Mouse (Mus musculus): Measurements from ENCODE around the gene Inca1. TPM values are rescaled to one million over a fixed set of nuclear protein-coding genes. Genes with fewer than 3 reads are reported as not detected.

Gene Inca1
- polyA plus RNA-seq, 1 experiment, result 4.5 TPM

DNA sequence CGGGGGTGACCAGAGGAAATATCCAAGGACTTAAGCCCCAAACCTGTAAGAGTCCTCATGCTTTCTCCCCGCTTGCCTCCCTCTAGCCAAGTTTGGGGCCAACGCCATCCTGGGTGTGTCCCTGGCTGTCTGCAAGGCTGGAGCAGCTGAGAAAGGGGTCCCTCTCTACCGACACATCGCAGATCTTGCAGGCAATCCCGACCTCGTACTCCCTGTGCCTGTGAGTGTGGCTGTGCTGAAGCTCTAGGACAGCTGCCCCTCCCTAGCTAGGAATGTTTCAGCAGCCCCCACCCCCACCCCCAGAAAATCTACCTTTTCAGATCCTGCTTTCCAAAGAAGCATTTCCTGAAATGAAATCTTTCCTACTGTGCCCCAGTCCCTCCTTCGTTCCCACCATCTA lies 41.0 kb downstream of the Inca1 start:
- no peaks in the 10 kb centered on the region for H3K4me1 ChIP-seq (ENCODE audit: control insufficient read depth, insufficient read depth, low read length)
- TF ChIP-seq POLR2A (IDR thresholded peaks at IDR 0.05; ENCODE audit: insufficient read depth, low read length), result no peak
- TF ChIP-seq EP300 (IDR thresholded peaks at IDR 0.05; ENCODE audit: insufficient read depth, low read depth, low read length), result no peak
- TF ChIP-seq CTCF (IDR thresholded peaks at IDR 0.05; ENCODE audit: low read depth, low read length), result no peak
- no peaks in the 10 kb centered on the region for H3K27me3 ChIP-seq (ENCODE audit: control insufficient read depth, insufficient read depth, low read length, poor library complexity, severe bottlenecking)
- H3K27ac ChIP-seq (ENCODE audit: insufficient read depth, low read length), result no peak overlapping the region
- no peaks in the 10 kb centered on the region for H3K9me3 ChIP-seq (replicated peaks; ENCODE audit: control insufficient read depth, insufficient read depth, low read length, poor library complexity, severe bottlenecking)
- H3K4me3 ChIP-seq (ENCODE audit: low read depth, low read length), result no peak overlapping the region
- H3K36me3 ChIP-seq (ENCODE audit: control insufficient read depth, insufficient read depth, low read length, poor library complexity, severe bottlenecking), result peaks cover 20% of the 10 kb centered on the region
- 0 out of 2 replicates have a peak overlapping the region, but pooled peaks have one; percentile 3 for H3K9ac ChIP-seq (ENCODE audit: low read depth, poor library complexity, severe bottlenecking)

DNA sequence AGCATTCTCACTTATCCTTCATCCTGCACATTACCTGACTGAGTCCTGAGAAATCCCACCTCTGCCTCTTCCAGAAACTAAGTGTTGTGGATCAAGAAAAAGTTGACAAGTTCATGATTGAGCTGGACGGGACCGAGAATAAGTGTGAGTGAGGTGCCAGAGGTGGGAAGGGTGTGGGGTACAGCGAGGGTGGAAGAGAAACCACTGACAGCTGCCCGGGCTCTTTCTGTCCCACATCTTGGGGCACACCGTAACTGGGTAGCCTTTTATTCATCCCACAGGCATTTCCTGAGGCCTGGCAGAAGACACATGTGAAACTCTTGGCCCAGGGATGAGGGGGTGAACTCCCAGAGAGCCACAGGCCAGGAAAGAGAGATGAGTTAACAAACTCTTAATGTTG lies 41.4 kb downstream of the Inca1 start:
- TF ChIP-seq EP300 (IDR thresholded peaks at IDR 0.05; ENCODE audit: insufficient read depth, low read depth, low read length) (no peak), CTCF (IDR thresholded peaks at IDR 0.05; ENCODE audit: low read depth, low read length) (no peak), POLR2A (IDR thresholded peaks at IDR 0.05; ENCODE audit: insufficient read depth, low read length) (no peak)
- Histone ChIP-seq H3K9me3 (replicated peaks; ENCODE audit: control insufficient read depth, insufficient read depth, low read length, poor library complexity, severe bottlenecking) (no peaks in the 10 kb centered on the region), H3K36me3 (ENCODE audit: control insufficient read depth, insufficient read depth, low read length, poor library complexity, severe bottlenecking) (peaks cover 16% of the 10 kb centered on the region), H3K4me3 (ENCODE audit: low read depth, low read length) (no peak overlapping the region), H3K27me3 (ENCODE audit: control insufficient read depth, insufficient read depth, low read length, poor library complexity, severe bottlenecking) (no peaks in the 10 kb centered on the region), H3K27ac (ENCODE audit: insufficient read depth, low read length) (no peak overlapping the region), H3K9ac (ENCODE audit: low read depth, poor library complexity, severe bottlenecking) (0 out of 2 replicates have a peak overlapping the region, but pooled peaks have one; percentile 3), H3K4me1 (ENCODE audit: control insufficient read depth, insufficient read depth, low read length) (no peaks in the 10 kb centered on the region)

DNA sequence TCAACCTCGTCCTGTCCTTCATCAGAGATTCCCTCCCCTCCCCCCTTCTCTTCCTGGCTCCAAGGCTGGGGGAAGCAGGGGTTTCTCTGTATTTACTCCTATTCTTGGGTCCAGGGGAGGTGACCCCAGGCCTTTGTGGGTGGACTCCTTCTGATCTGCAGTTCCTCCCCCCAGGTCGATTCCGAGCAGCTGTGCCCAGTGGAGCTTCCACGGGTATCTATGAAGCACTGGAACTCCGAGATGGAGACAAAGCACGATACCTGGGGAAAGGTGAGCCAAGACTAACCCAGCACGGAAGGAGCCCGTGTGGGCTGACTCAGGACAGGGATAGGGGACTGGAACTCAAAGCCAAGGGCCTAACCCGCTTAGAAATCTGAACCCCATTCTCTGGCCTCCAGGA lies 42.0 kb downstream of the Inca1 start:
- Histone ChIP-seq H3K4me1 (ENCODE audit: control insufficient read depth, insufficient read depth, low read length) (no peaks in the 10 kb centered on the region), H3K9me3 (replicated peaks; ENCODE audit: control insufficient read depth, insufficient read depth, low read length, poor library complexity, severe bottlenecking) (no peaks in the 10 kb centered on the region), H3K27me3 (ENCODE audit: control insufficient read depth, insufficient read depth, low read length, poor library complexity, severe bottlenecking) (no peaks in the 10 kb centered on the region), H3K4me3 (ENCODE audit: low read depth, low read length) (no peak overlapping the region), H3K9ac (ENCODE audit: low read depth, poor library complexity, severe bottlenecking) (no peak overlapping the region), H3K27ac (ENCODE audit: insufficient read depth, low read length) (no peak overlapping the region), H3K36me3 (ENCODE audit: control insufficient read depth, insufficient read depth, low read length, poor library complexity, severe bottlenecking) (peaks cover 12% of the 10 kb centered on the region)
- TF ChIP-seq POLR2A (IDR thresholded peaks at IDR 0.05; ENCODE audit: insufficient read depth, low read length), result no peak
- TF ChIP-seq CTCF (IDR thresholded peaks at IDR 0.05; ENCODE audit: low read depth, low read length), result no peak
- no peak for TF ChIP-seq EP300 (IDR thresholded peaks at IDR 0.05; ENCODE audit: insufficient read depth, low read depth, low read length)

DNA sequence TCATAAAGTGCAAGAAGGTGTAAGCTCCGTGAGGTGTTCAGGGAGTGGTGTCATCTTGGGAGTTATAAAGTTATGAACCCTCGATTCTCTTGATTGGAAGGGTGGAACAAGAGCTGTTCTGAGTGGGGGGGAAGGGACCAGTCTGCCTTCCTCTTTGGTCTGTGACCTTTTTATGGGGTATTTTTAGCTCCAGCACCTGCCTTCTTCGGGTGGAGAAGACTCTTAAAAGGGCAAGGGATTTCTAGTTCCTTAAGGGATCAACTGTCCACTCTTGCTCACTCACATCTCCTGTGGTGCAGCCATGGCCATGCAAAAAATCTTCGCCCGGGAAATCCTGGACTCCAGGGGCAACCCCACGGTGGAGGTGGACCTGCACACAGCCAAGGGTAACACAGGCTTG lies 42.4 kb downstream of the Inca1 start:
- Histone ChIP-seq H3K4me3 (ENCODE audit: low read depth, low read length) (no peak overlapping the region), H3K9me3 (replicated peaks; ENCODE audit: control insufficient read depth, insufficient read depth, low read length, poor library complexity, severe bottlenecking) (no peaks in the 10 kb centered on the region), H3K27ac (ENCODE audit: insufficient read depth, low read length) (no peak overlapping the region), H3K36me3 (ENCODE audit: control insufficient read depth, insufficient read depth, low read length, poor library complexity, severe bottlenecking) (peaks cover 12% of the 10 kb centered on the region), H3K4me1 (ENCODE audit: control insufficient read depth, insufficient read depth, low read length) (no peaks in the 10 kb centered on the region), H3K27me3 (ENCODE audit: control insufficient read depth, insufficient read depth, low read length, poor library complexity, severe bottlenecking) (no peaks in the 10 kb centered on the region), H3K9ac (ENCODE audit: low read depth, poor library complexity, severe bottlenecking) (no peak overlapping the region)
- TF ChIP-seq CTCF (IDR thresholded peaks at IDR 0.05; ENCODE audit: low read depth, low read length) (no peak), EP300 (IDR thresholded peaks at IDR 0.05; ENCODE audit: insufficient read depth, low read depth, low read length) (no peak), POLR2A (IDR thresholded peaks at IDR 0.05; ENCODE audit: insufficient read depth, low read length) (no peak)

DNA sequence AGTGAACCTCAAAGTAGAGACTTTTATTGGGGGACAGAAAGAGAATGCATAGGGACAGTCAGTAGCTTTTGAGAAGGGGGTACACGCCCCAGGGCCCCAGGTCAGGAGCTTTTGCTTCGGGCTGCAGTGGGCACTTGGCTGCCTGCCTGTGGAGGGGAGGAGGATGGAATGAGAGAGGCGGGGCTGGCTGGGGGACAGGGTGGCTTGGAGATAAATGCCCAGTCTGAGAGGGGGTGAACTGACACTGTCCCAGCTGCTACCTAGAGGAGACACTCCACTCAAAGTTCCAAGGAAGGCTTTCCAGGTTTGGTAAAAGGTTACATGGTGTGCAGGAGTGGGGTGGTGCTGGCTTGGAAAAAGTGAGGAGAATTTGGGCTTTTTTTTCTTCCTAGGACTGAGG lies 43.0 kb downstream of the Inca1 start, which contains the start of gene Eno3:
TSS of gene Eno3 (plus strand) at position 239 of the 400 bp plus-strand sequence.
- peaks cover 12% of the 10 kb centered on the region for H3K36me3 ChIP-seq (ENCODE audit: control insufficient read depth, insufficient read depth, low read length, poor library complexity, severe bottlenecking)
- H3K27me3 ChIP-seq (ENCODE audit: control insufficient read depth, insufficient read depth, low read length, poor library complexity, severe bottlenecking), result no peaks in the 10 kb centered on the region
- TF ChIP-seq POLR2A (IDR thresholded peaks at IDR 0.05; ENCODE audit: insufficient read depth, low read length) (no peak), EP300 (IDR thresholded peaks at IDR 0.05; ENCODE audit: insufficient read depth, low read depth, low read length) (no peak), CTCF (IDR thresholded peaks at IDR 0.05; ENCODE audit: low read depth, low read length) (no peak)
- H3K4me3 ChIP-seq (ENCODE audit: low read depth, low read length), result peak within 1 kb of the TSS; percentile 92
- H3K9me3 ChIP-seq (replicated peaks; ENCODE audit: control insufficient read depth, insufficient read depth, low read length, poor library complexity, severe bottlenecking), result no peaks in the 10 kb centered on the region
- peak within 1 kb of the TSS; percentile 97 for H3K27ac ChIP-seq (ENCODE audit: insufficient read depth, low read length)
- H3K9ac ChIP-seq (ENCODE audit: low read depth, poor library complexity, severe bottlenecking), result peak within 1 kb of the TSS; percentile 100
- H3K4me1 ChIP-seq (ENCODE audit: control insufficient read depth, insufficient read depth, low read length), result no peaks in the 10 kb centered on the region

DNA sequence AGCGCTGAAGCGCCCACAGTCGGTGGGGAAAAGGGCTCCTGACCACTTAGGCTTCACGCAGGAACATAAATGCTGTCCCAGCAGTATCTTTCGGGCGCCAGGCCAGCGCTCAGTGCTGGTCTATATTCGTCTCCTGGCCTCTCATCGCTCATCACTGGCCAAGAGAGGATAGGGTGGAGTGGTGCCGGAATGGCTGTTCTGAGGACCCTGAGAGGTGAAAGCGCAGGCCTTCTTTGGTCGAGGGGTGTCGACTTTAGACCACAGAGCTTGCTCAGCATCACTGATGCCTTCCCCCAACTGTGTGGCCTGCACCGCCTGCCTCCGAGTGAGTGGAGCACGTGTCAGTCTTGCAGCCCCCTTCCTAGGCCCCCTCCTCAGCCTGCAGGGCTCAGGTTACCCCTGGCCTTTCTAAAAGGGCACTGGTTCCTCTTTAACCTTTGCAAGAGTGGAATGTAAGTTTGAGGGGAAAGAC lies 43.5 kb downstream of the Inca1 start:
- Histone ChIP-seq H3K27me3 (ENCODE audit: control insufficient read depth, insufficient read depth, low read length, poor library complexity, severe bottlenecking) (no peaks in the 10 kb centered on the region), H3K27ac (ENCODE audit: insufficient read depth, low read length) (peak overlapping the region; percentile 97), H3K9ac (ENCODE audit: low read depth, poor library complexity, severe bottlenecking) (peak overlapping the region; percentile 100), H3K4me1 (ENCODE audit: control insufficient read depth, insufficient read depth, low read length) (no peaks in the 10 kb centered on the region), H3K36me3 (ENCODE audit: control insufficient read depth, insufficient read depth, low read length, poor library complexity, severe bottlenecking) (peaks cover 15% of the 10 kb centered on the region), H3K4me3 (ENCODE audit: low read depth, low read length) (peak overlapping the region; percentile 92), H3K9me3 (replicated peaks; ENCODE audit: control insufficient read depth, insufficient read depth, low read length, poor library complexity, severe bottlenecking) (no peaks in the 10 kb centered on the region)
- TF ChIP-seq POLR2A (IDR thresholded peaks at IDR 0.05; ENCODE audit: insufficient read depth, low read length) (no peak), CTCF (IDR thresholded peaks at IDR 0.05; ENCODE audit: low read depth, low read length) (no peak), EP300 (IDR thresholded peaks at IDR 0.05; ENCODE audit: insufficient read depth, low read depth, low read length) (no peak; the same call in 1 of the 2 replicates)
